Mouse (Mus musculus) gastrocnemius, postnatal 25 days (tissue): ENCODE data around the gene Arhgap6. TPM values are rescaled to one million over a fixed set of nuclear protein-coding genes. Genes with fewer than 3 reads are reported as not detected.
"Not testable (repeated sequence)": the region's sequence is repeated elsewhere in the genome, so short reads cannot be mapped to it uniquely, and the experiment has no call there.

ENCODE experiments used
- DNase-seq: peaks from one replicate; pipeline ENCODE4 v3.0.0; 2022
- total RNA-seq, 2 experiments: library from RNA; stranded (reverse); gene quantifications; 1 replicate in 1 of 2; 2 replicates in 1 of 2; pipeline ENCODE4 v1.2.3; 2021

The Arhgap6 gene
- total RNA-seq, 2 experiments from 2014 or later: 2.6 to 2.8 TPM

DNA sequence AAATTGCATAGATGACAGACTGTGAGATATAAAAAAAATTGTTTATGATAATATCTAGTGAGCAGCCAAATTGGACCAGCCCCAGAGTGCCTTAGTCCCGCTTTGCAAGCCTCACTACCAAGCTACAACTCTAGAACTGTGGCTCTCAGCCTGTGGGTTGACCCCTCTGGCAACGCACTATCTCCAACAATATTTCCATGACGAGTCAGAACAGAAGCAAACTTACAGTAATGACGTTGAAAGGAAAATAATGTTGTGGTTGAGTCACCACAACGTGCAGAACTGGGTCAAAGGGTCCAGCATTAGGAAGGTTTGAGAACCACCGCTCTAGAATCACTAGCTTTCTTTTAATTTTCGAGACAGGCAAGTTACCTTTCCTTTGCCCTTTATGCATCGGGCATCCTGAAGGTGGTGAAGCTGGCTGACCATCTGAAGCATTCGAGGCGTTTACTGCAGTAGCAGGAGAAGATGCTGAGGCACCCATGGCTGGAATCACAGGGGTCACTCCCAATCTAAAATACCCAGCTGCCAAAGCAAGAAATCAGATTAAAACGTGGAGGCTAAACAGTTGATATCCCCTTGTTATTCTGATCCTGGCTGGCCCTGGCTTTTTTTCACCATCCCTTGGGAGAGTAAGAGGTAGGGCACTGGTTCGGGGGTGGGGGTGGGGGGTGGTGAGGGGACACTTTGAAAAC is 524.3 kb downstream of the Arhgap6 start:
- no peak for DNase-seq

DNA sequence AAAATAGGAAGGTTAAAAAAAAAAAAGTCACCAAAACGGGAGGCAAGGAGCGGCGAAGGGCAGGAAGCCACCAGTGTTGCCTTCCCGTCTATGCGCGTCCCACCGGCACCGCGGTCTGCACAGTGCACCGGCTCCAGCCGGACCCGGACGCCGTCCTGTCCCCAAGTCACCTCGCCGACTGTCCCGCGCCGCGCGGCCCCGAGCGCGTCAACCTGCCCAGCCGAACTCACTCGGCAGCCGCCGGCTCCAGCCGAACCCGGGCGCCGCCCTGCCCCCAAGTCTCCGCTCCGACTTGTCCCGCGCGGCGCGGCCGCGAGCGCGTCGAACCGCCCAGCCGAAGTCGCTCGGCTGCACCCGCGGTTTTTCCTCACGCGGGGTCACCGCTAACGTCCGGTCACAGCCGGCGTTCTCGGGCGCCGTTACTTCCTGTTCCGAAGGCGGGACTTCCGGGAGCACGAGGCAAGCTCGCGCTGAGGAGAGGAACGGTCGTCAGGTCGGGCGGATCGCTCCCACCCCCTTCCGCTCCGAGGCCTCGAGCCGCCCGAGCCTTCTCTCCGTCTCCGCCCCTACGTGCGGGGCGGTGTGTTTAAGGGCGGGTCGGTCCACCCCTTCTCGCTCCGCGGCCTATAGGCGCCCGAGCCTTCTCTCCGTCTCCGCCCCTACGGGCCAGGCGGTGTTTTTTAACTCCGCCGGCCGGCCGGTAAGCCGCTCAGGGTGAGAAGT is 525.2 kb downstream of the Arhgap6 start, which contains the start of gene Hccs:
Gene Hccs (minus strand): TSS at position 428 of the 723 bp plus-strand sequence.
- DNase-seq: peak; percentile 93

DNA sequence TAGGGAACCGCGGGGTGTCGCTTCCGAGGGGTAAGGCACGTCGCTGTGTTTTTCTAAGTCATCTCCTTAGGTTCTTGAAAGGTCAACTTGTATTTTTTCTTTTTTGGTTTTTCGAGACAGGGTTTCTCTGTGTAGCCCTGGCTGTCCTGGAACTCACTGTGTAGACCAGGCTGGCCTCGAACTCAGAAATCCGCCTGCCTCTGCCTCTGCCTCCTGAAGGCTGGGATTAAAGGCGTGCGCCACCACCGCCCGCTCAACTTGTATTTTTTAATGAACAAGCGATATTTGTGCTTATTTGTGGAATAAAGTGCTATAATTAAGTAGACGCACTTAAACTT is 525.7 kb downstream of the Arhgap6 start:
- not testable (repeated sequence) for DNase-seq

DNA sequence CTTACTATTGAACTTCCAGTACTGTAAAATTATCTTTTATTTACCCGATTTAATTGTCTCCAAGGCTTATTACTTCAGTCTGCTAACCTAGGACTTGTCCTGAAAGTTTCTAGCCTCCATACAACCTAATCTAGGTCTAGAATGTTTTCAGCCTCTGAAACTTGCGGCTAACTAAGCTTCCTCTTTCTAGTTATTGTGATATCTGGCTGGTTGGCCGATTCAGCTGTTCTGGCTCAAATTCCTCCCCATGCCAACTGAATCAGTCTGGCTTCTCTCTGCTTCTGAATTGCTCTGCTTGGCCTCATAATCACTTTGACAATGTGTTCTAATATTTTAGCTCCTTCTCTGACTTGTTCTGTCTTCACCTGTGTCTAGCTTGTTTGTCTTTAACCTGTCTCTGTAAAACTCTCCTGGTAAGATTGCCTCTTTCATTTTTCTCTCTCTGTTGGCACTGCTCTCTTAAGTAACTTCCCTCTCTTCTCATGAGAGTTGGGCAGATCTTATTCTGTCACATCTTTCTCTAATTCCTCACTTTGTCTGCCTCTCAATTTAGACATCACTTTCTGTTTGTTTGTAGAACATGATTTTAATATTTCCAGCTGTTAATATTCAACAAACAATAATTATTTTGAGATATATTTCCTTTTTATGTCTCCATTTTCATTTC is 531.2 kb downstream of the Arhgap6 start:
- no peak for DNase-seq

DNA sequence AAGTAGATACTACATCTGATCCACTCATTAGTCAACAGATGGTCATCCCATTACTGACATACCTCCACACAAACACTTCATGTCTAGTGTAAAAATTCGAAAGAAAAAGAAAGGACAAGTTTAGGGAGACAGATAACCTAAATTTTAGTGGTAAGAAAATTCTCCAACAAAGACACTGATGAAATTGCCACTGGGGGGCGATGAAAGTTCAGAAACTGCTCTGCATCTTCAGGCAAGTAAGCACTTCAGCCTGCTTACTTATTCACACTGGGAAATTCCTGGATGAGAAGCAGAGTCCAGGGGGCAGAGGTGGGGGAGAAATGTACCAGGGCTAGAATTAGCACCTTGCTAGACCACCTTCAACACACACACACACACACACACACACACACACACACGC is 537.4 kb downstream of the Arhgap6 start:
- no peak for DNase-seq

DNA sequence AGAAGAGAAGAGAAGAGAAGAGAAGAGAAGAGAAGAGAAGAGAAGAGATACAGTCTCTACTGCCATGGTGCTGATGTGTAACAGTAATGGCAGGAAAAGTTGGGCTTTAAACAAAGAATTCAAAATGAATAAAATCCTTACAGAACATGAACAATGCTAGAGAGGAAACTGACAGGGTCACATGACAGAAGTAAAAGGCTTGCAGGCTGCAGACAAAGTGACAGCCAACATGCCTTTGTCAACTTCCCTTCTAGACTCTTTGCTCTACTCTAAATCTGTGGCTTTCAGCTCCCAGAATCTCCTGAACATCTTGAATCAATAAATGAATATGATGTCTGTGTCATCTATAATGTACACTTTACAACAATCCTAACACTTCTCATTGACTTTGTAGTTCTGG is 542.7 kb downstream of the Arhgap6 start:
- no peak for DNase-seq

DNA sequence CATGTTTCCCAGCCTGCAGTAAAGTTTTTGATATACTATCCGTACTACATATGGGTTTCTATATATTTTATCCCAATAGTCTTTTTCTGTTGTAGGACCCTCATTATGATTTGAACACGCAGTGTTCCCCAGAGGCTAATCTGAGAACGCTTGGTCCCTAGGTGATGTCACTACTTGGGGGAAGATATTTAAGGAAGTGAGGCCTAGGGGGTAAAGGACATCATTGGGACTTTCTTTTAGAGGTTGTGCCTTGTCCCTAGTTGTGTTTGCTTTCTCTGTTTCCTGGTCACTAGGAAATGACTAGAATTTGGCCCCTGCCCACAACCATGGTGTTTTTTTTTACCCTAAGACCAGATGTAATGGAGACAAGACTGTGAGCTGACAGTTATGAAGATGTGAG is 543.3 kb downstream of the Arhgap6 start:
- no peak for DNase-seq

Other genes with a start within 250 kb of the Arhgap6 start
- gene Frmpd4, start 217.9 kb upstream of the Arhgap6 start, total RNA-seq: under 1 TPM; 0.05 TPM
- 10 to 100 TPM; 41.8 to 42.4 TPM for gene Msl3, start 121.2 kb upstream of the Arhgap6 start, total RNA-seq